Mouse (Mus musculus) MEL (cell line): ENCODE measurements around the gene 4930507D05Rik. TPM values are rescaled to one million over a fixed set of nuclear protein-coding genes. Genes with fewer than 3 reads are reported as not detected.
A peak's percentile ranks its signal among the peaks of the same experiment; 100 is the strongest.
"Not testable (repeated sequence)": the region's sequence is repeated elsewhere in the genome, so short reads cannot be mapped to it uniquely, and the experiment has no call there.

Experiments
- DNase-seq: peaks from one replicate; pipeline ENCODE4 v3.0.0; 2011; ENCODE audit warnings: low read depth, low spot score
- H3K27ac ChIP-seq: 2 replicates; pipeline ENCODE4 v1.5.1; 2012; ENCODE audit warnings: low read depth, mild to moderate bottlenecking, control low read depth, low read length, moderate library complexity; ENCODE audit not compliant: control insufficient read depth
- H3K27me3 ChIP-seq, 2 experiments: fragments of 150-350 bp in 1 of 2; sonication (generic) in 1 of 2; 2 replicates each; pipeline ENCODE4 v1.6.1; 2012; ENCODE audit warnings: low read length in 2 of 2, mild to moderate bottlenecking in 2 of 2, improper control_type of control experiment in 1 of 2, moderate library complexity in 1 of 2; ENCODE audit not compliant: insufficient read depth in 2 of 2, control insufficient read depth in 1 of 2
- H3K36me3 ChIP-seq, 2 experiments: 2 replicates each; pipeline ENCODE4 v1.6.1; 2012 to 2014; ENCODE audit warnings: low read length in 2 of 2, improper control_type of control experiment in 1 of 2, inconsistent platforms in 1 of 2, mild to moderate bottlenecking in 1 of 2; ENCODE audit not compliant: insufficient read depth in 2 of 2, control insufficient read depth in 1 of 2
- H3K4me1 ChIP-seq, 2 experiments: fragments of 150-350 bp in 1 of 2; sonication (generic) in 1 of 2; 2 replicates each; pipeline ENCODE4 v1.6.1; 2012; ENCODE audit warnings: low read length in 2 of 2, improper control_type of control experiment in 1 of 2, mild to moderate bottlenecking in 1 of 2; ENCODE audit not compliant: insufficient read depth in 2 of 2, control insufficient read depth in 1 of 2
- H3K4me3 ChIP-seq, 2 experiments: fragments of 150-350 bp in 1 of 2; sonication (generic) in 1 of 2; 2 replicates each; pipeline ENCODE4 v1.5.1; 2012; ENCODE audit warnings: low read depth in 2 of 2, low read length in 2 of 2, mild to moderate bottlenecking in 2 of 2, moderate library complexity in 2 of 2, control low read depth in 1 of 2, improper control_type of control experiment in 1 of 2; ENCODE audit not compliant: control insufficient read depth in 1 of 2, insufficient read depth in 1 of 2
- H3K79me2 ChIP-seq: 2 replicates; pipeline ENCODE4 v1.6.1; 2012; ENCODE audit warnings: mild to moderate bottlenecking, low read length, moderate library complexity; ENCODE audit not compliant: control insufficient read depth, poor library complexity, insufficient read depth
- H3K9ac ChIP-seq: 2 replicates; pipeline ENCODE4 v1.6.1; 2012; ENCODE audit warnings: low read depth, mild to moderate bottlenecking, control low read depth, low read length, moderate library complexity; ENCODE audit not compliant: control insufficient read depth, poor library complexity, severe bottlenecking
- H3K9me3 ChIP-seq: fragments of 150-350 bp; sonication (generic); replicated peaks from 2 replicates; pipeline ENCODE4 v1.6.1; 2012; ENCODE audit warnings: mild to moderate bottlenecking, low read length, improper control_type of control experiment, moderate library complexity; ENCODE audit not compliant: insufficient read depth
- BHLHE40 ChIP-seq: IDR thresholded peaks from 2 replicates; pipeline ENCODE4 v1.6.1; 2012; ENCODE audit warnings: low read depth, mild to moderate bottlenecking, inconsistent platforms, low read length, improper control_type of control experiment, borderline replicate concordance
- CTCF ChIP-seq, 3 experiments: IDR thresholded peaks in 2 of 3; conservative IDR thresholded peaks in 1 of 3; 2 replicates each; pipeline ENCODE4 v1.5.1; 2011 to 2012; ENCODE audit warnings: low read length in 3 of 3, low read depth in 2 of 3, mild to moderate bottlenecking in 2 of 3, improper control_type of control experiment in 1 of 3, inconsistent platforms in 1 of 3, mixed read lengths in 1 of 3, moderate library complexity in 1 of 3; ENCODE audit not compliant: control insufficient read depth in 1 of 3, insufficient read depth in 1 of 3, poor library complexity in 1 of 3, severe bottlenecking in 1 of 3
- E2F4 ChIP-seq: IDR thresholded peaks from 2 replicates; pipeline ENCODE4 v1.6.1; 2011; ENCODE audit warnings: low read depth, low read length, improper control_type of control experiment, borderline replicate concordance
- ELF1 ChIP-seq: IDR thresholded peaks from 2 replicates; pipeline ENCODE4 v1.6.1; 2014; ENCODE audit warnings: low read depth, mild to moderate bottlenecking, inconsistent platforms, low read length, improper control_type of control experiment, moderate library complexity
- GATA1 ChIP-seq: IDR thresholded peaks from 2 replicates; pipeline ENCODE4 v1.6.1; 2011; ENCODE audit warnings: low read depth, low read length, improper control_type of control experiment
- JUND ChIP-seq: IDR thresholded peaks from 2 replicates; pipeline ENCODE4 v1.6.1; 2011; ENCODE audit warnings: low read depth, mild to moderate bottlenecking, improper control_type of control experiment, low read length
- MXI1 ChIP-seq: IDR thresholded peaks from 2 replicates; pipeline ENCODE4 v1.6.1; 2011; ENCODE audit warnings: mild to moderate bottlenecking, low read depth, low read length, improper control_type of control experiment
- MYB ChIP-seq: IDR thresholded peaks from 2 replicates; pipeline ENCODE4 v1.6.1; 2011; ENCODE audit warnings: mild to moderate bottlenecking, low read depth, low read length, improper control_type of control experiment
- POLR2AphosphoS2 ChIP-seq: IDR thresholded peaks from 2 replicates; pipeline ENCODE4 v1.6.1; 2011; ENCODE audit warnings: low read length, improper control_type of control experiment
- RAD21 ChIP-seq: IDR thresholded peaks from 2 replicates; pipeline ENCODE4 v1.6.1; 2011; ENCODE audit warnings: mild to moderate bottlenecking, low read depth, low read length, improper control_type of control experiment
- SIN3A ChIP-seq: IDR thresholded peaks from 2 replicates; pipeline ENCODE4 v1.6.1; 2012; ENCODE audit warnings: low read length, improper control_type of control experiment, inconsistent platforms
- SMC3 ChIP-seq: IDR thresholded peaks from 2 replicates; pipeline ENCODE4 v1.6.1; 2011; ENCODE audit warnings: low read depth, low read length, improper control_type of control experiment
- UBTF ChIP-seq: IDR thresholded peaks from 2 replicates; pipeline ENCODE4 v1.6.1; 2012; ENCODE audit warnings: low read depth, mild to moderate bottlenecking, inconsistent platforms, low read length, improper control_type of control experiment, moderate library complexity, borderline replicate concordance; ENCODE audit not compliant: insufficient read depth
- USF1 ChIP-seq: IDR thresholded peaks from 2 replicates; pipeline ENCODE4 v1.6.1; 2014; ENCODE audit warnings: low read depth, mild to moderate bottlenecking, inconsistent platforms, low read length, improper control_type of control experiment, moderate library complexity
- ZC3H11A ChIP-seq: IDR thresholded peaks from 2 replicates; pipeline ENCODE4 v1.6.1; 2012; ENCODE audit warnings: low read depth, mild to moderate bottlenecking, inconsistent platforms, low read length, improper control_type of control experiment
- polyA plus RNA-seq, 2 experiments: library from polyadenylated mRNA; stranded (reverse) in 1 of 2; unstranded in 1 of 2; fragments of >175 nt in 1 of 2; fragments of >200 nt in 1 of 2; gene quantifications; 2 replicates each; pipeline versions ENCODE4 v1.2.1 to v1.2.4; 2012; ENCODE audit warnings: low replicate concordance in 2 of 2, low read depth in 1 of 2; ENCODE audit not compliant: insufficient read length in 2 of 2, insufficient read depth in 1 of 2, missing spikeins in 1 of 2
- total RNA-seq: library from RNA; depleted of rRNA; stranded (reverse); fragments of 300-350 nt; gene quantifications from 2 replicates; pipeline ENCODE4 v1.2.3, GENCODE M21; 2012

Gene 4930507D05Rik
- total and polyA plus RNA-seq, 3 experiments, result 0.33 to 0.58 TPM; not detected in 1

- TF ChIP-seq E2F4 (peak; percentile 42; the same call in 1 of the 2 replicates), ZC3H11A (no peak), MYB (no peak), JUND (no peak)
These were observed 37.5 kb downstream of the 4930507D05Rik start, which contains the start of gene Vps26a (continued) for GRCm38 (mm10) chr10:62486618-62487415.

- H3K79me2 ChIP-seq, result peaks cover 29% of the 10 kb centered on the region
- peak; percentile 88 for DNase-seq
- no peak overlapping the region for H3K27ac ChIP-seq
- peak; percentile 59 to 78 (median 76) for TF ChIP-seq CTCF (IDR thresholded peaks at IDR 0.05 in 2 of 3, conservative IDR thresholded peaks at IDR 0.05 in 1 of 3; ENCODE audit: control insufficient read depth in 1 of 3, insufficient read depth in 1 of 3, low read depth in 2 of 3, low read length in 3 of 3, poor library complexity in 1 of 3, severe bottlenecking in 1 of 3)
- TF ChIP-seq ZC3H11A, result peak; percentile 52
- no peak for TF ChIP-seq BHLHE40
- TF ChIP-seq POLR2AphosphoS2, result no peak
- no peak for TF ChIP-seq GATA1
- no peak for TF ChIP-seq ELF1
- TF ChIP-seq USF1, result 0 out of 2 replicates have a peak, but pooled peaks have one; percentile 18
- TF ChIP-seq RAD21, result peak; percentile 58
- TF ChIP-seq UBTF, result no peak
- peak; percentile 55; the same call in 1 of the 2 replicates for TF ChIP-seq SIN3A
- peak; percentile 80 for TF ChIP-seq SMC3
- 0 out of 2 replicates have a peak, but pooled peaks have one; percentile 35 for TF ChIP-seq MXI1
- no peak overlapping the region for H3K9ac ChIP-seq
- H3K9me3 ChIP-seq, result no peaks in the 10 kb centered on the region
- H3K4me1 ChIP-seq, result peaks cover 3 to 12% of the 10 kb centered on the region in 2 experiments; a peak in 2 of 4 replicates
- no peak overlapping the region for H3K4me3 ChIP-seq
- peaks cover 3 to 20% of the 10 kb centered on the region in 2 experiments; a peak in 3 of 4 replicates for H3K36me3 ChIP-seq
- H3K27me3 ChIP-seq, result no peaks in the 10 kb centered on the region
These were observed 39.0 kb downstream of the 4930507D05Rik start for GRCm38 (mm10) chr10:62488266-62488665.

DNA sequence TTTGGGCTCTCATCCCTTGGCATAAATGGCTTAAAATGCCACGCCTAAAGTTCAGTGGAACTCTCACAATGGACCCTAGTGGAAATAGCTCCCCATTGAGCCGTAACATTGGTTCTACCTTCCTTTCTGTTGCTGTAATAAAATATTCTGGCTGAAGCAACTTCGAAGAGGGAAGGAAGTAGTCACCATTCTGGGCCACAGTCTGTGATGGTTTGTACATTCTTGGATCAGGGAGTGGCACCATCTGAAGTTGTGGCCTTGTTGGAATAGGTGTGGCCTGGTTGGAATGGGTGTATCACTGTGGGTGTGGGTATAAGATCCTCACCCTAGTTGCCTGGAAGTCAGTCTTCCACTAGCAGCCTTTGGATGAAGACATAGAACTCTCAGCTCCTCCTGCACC, 42.4 kb downstream of the 4930507D05Rik start:
- not testable (repeated sequence) for H3K9ac ChIP-seq, DNase-seq, H3K27me3 ChIP-seq, H3K27ac ChIP-seq, H3K79me2 ChIP-seq, H3K4me3 ChIP-seq, H3K9me3 ChIP-seq, H3K4me1 ChIP-seq
- peaks cover 5 to 14% of the 10 kb centered on the region in 2 experiments for H3K36me3 ChIP-seq
